Mouse (Mus musculus): ENCODE results near the gene Zfr2.

The Zfr2 gene

DNA sequence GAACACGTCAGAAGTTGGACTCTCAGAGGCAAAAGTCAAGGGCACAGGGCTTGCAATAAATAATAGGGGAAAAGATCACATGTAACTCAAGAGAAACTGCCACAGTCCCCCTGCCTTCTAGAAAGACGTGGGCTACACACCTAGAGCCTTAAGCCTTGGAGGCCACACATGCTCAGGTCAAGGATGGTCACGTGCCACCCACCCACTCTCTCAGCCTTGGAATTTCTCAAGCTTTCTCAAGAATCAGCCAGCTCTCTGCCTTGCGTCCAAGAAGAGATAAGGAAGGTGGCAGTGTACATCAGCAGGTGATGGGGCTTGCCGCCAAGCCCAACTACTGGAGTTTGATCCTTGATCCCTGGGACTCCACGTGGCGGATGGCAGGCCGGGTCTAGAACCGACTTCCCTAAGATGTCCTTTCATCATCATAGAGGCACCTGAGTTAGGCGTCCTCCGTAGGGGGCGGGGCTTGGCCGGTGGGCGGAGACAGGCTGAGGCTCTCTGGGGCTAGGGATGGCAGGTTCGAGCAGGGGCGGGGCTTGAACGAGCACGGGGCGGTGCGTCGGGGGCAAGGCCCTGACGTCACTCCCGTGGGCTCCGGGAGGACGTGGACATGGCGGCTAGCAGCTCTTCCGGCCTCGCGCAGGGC, at the start of gene Zfr2:
Gene Zfr2, plus strand, starts transcription at position 576 of the 646 bp plus-strand sequence.
- DNase-seq (ENCODE audit: low read depth, low spot score): peak; percentile 54

DNA sequence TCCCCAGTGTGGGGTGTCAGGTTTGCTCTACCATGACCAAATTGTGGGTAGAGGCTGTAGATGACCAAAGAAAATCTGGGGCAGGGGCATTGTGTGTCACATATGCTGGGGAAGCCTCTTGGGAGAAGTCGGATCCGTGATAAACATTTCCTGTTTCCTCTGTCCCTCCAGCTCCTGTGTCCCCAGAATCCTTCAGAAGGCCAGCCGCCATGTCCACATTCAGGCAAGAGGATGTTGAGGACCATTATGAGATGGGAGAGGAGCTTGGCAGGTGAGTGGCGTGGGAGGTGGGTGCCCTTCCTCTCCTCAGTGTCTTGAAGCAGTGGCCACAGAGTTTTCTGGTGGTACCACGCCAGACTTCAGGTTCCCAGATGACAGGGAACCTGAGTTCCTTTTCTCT, 49.1 kb upstream of the Zfr2 start, which contains the start of gene 4930442H23Rik:
Gene 4930442H23Rik, minus strand, starts transcription at position 45 of the 400 bp plus-strand sequence.
- DNase-seq (ENCODE audit: low read depth, low spot score): no peak

DNA sequence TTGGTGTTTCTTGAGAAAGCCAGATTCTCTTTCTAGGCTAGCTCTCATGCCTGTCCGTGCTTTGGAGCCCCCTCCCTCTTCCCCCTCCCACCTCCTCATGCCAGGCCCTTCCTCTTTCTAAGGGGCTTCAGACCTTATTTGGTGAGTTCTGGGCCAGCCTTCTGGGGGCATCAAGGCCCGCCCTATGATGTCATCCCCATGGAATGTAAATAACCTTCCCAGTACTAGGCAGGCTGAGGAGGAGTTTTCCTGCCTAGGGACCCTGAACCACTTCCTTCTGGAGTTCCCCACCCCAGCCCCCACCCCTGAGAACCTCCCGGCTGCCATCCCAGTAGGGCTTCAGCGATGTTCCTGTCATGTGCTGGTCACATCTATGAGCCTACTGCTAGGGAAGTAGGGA, 48.2 kb upstream of the Zfr2 start:
- no peak for DNase-seq (ENCODE audit: low read depth, low spot score)

DNA sequence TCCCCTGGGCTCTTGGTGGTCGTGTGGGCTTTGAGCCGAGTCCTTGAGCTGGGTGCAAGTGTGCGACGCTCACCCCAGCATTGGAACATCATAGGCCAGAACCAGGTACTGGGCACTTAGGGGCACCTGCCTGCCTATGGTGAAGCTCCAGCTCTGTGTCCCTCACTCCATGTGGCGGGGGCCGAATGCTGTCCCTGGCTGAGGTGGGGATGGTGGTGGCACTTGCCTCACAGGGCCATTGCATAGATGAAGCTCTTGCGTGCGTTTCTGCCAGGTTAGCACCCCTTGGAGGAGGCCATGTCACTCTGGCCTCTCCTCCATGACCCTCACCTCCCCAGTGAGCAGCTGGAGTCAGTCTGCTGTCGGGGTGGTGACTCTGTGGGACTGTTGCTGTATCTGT, 45.8 kb upstream of the Zfr2 start:
- no peak for DNase-seq (ENCODE audit: low read depth, low spot score)

DNA sequence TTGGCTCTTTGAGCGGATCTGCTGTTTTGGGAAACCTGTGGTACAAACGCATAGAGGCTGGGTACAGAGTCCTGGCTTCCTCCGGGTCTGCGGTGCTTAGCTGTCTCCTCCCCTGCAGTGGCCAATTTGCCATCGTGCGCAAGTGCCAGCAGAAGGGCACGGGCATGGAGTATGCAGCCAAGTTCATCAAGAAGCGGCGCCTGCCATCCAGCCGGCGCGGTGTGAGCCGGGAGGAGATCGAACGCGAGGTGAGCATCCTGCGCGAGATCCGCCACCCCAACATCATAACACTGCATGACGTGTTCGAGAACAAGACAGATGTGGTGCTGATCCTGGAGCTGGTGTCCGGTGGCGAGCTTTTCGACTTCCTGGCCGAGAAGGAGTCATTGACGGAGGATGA, 43.1 kb upstream of the Zfr2 start:
- no peak for DNase-seq (ENCODE audit: low read depth, low spot score)

DNA sequence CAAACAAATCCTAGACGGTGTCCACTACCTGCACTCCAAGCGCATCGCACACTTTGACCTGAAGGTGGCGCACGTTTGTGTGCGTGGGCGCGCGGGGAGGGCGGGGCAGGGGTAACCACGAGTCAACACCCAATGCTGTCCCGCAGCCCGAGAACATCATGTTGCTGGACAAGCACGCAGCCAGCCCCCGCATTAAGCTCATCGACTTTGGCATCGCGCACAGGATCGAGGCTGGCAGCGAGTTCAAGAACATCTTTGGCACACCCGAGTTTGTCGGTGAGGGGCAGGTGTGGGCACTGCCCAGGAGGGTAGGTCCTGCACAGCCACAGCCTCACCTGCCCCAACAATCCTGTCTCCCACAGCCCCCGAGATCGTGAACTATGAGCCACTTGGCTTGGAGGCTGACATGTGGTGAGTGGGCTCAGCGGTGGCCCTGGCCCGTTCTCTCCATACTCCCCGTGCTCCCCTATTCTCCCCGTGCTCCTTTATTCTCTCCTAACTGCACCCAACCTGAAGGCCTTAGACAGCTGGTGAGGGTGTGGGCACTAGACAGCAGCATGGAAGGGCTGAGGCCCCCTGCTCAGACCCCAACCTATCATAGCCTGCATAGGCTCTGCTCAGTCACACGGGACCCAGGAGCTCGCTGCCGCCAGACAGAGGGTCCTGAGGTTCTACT, 42.6 kb upstream of the Zfr2 start:
- DNase-seq (ENCODE audit: low read depth, low spot score): no peak

DNA sequence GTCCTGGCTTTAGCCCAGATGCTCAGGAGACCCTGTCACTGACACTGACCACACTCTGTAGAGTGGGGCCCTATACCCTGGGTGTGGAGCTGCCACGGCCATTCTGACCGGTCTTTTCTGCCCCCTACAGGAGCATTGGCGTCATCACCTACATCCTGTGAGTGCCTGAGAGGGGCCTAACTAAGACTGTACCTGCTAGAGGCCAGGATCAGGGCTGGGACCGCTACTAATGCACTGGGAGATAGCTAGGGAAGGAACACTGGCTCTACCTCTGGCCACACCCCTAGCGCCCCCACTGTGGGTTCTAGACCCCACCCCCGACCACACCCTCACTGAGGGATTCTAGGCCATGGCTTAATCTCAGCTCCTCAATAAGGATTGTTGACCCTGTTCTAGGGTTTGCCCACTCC, 42.0 kb upstream of the Zfr2 start:
- no peak for DNase-seq (ENCODE audit: low read depth, low spot score)

DNA sequence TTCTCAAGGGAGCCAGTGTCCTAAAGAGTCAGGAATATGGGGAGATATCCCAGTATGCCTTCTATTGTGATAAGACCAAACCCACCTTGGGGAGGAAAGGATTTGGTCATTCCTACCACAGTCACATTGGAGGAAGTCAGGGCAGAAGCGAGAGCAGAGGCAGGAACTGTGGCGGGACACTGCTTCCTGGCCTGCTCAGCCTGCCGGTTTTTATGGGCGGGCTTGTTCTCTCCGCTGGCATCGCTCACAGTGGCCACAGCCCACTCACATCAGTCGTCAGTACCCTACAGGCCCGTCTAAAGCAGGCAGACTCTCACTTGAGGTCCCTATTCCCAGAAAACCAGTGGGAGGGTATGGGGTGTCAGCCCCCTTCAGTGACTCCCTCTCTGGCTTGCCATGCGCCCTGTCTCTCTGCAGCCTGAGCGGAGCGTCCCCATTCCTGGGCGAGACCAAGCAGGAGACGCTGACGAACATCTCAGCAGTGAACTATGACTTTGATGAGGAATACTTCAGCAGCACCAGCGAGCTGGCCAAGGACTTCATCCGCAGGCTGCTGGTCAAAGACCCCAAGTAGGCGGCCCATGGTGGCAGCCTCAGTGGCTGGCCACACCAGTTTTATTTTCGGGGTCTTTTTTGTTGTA, 41.5 kb upstream of the Zfr2 start:
- DNase-seq (ENCODE audit: low read depth, low spot score): no peak

DNA sequence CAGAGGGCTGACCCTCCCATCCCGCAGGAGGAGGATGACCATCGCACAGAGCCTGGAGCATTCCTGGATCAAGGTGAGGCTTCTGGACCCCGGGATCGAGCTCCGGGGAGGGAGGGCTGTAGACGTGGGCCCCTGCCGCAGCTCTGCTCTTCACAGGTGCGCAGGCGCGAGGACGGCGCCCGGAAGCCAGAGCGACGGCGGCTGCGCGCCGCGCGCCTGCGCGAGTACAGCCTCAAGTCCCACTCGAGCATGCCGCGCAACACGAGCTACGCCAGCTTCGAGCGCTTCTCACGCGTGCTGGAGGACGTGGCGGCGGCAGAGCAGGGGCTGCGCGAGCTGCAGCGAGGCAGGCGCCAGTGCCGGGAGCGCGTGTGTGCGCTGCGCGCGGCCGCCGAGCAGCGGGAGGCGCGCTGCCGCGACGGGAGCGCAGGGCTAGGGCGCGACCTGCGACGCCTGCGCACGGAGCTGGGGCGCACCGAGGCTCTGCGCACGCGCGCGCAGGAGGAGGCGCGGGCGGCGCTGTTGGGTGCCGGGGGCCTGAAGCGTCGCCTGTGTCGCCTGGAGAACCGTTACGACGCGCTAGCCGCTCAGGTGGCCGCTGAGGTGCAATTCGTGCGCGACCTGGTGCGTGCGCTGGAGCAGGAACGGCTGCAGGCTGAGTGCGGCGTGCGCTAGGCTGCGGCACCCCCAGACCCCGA, 40.5 kb upstream of the Zfr2 start:
- no peak for DNase-seq (ENCODE audit: low read depth, low spot score)

DNA sequence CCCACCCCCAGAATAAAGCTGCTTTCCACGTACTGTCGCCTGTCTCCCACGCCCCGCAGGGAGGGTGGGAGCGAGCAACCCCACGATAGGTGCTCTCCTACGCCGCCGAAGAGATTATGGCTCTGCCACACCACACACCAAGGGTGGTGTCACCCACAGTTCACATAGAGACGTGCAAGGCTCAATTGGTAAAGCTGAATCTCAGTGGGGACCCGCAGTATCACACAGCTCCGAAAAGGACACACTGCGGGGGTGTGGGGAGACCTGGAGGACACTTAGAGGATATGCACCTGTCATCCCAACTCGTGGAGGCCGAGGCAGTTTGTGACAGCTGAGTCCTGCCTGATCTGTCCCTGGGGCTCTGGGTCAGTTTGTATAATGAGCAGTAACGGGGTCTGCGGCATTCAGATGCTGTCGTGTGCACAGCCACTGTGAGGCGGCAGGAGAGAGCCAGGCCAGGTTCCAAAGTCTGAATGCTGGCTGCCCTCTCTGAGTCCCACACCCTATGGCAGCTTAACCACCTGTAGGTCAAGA, 39.9 kb upstream of the Zfr2 start:
- DNase-seq (ENCODE audit: low read depth, low spot score): no peak

DNA sequence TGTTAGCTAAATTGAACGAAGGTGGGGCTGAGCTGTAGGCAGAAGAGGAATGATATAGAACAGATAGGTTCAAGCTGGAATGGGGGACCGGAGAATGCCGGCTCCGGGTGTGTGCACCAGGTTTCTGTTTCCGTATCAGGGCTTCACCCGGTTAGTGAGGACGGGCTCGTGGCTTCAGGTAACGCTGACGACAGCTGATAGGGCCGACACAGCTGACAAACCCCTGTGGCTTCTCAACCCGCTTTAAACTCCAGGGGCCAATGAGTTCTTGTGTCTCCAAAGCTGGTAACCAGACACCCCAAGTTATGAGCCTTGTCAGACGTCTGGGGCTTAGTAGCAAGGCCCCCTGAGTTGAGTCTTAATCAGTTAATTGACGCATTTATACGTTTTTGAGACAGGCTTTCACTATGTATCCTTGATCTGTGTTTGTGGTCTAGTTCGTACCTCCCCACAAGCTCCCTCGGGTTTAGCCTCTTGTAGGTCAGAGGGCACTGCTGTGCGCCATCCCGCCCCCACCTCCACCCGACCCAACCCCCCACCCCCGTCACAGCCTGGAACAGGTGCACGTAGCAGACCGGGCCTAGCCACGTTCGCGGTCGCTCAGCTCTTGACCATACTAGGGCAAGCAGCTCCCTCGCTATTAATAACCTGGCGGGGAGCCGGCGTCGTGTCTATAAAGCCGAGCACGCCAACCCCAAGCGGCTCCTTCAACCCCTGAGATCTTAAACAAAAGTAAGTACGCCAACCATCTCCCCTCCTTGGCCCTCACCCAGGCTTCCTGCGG, 38.8 kb upstream of the Zfr2 start:
- no peak for DNase-seq (ENCODE audit: low read depth, low spot score)

DNA sequence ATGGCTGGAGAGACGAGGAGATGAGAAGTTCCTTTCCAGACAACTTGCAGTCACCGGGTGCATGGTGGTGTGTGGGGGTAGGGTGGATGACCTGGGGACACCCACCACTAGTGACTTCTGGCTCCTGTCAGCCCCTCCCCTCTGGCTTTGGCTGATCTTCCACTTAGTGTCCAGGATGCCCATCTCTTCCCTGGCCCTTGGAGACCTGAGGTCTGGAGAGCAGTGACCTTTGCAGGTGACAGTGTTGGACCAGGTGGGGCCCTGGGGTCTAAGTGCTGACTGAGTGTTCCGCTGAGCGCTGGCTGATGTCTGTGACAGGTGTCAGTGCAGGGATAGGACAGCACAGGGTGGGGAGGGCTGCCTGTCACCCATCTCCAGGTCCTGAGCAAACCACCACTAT, 37.7 kb upstream of the Zfr2 start:
- DNase-seq (ENCODE audit: low read depth, low spot score): no peak

DNA sequence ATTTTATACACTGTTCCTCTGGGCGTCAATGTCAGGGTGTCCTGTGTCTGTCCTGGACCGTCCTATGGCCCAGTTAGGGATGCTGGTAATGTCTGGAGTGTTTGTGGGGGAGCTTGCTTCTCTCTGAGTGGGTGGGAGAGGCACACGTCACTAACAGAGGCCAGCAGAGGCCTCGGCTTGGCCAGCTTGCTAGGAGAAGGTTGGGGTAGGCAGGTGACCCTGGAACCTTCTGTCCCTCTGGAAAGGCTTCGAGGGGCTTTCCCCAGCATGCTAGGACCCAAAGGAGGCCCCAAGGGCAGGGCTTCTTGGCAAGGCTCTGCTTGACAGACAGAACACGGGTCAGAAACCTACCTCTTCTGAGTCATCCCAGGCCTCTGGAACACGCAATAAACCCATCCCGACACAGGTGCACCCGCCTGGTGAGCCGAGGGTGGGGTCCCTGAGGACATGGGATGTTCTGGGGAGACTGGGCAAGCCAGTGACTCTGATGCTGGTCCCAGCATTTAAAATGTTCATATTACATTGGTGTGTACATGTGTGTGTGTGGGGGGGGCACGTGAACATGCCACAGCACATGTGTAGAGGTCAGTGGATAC, 36.4 kb upstream of the Zfr2 start:
- DNase-seq (ENCODE audit: low read depth, low spot score): no peak

DNA sequence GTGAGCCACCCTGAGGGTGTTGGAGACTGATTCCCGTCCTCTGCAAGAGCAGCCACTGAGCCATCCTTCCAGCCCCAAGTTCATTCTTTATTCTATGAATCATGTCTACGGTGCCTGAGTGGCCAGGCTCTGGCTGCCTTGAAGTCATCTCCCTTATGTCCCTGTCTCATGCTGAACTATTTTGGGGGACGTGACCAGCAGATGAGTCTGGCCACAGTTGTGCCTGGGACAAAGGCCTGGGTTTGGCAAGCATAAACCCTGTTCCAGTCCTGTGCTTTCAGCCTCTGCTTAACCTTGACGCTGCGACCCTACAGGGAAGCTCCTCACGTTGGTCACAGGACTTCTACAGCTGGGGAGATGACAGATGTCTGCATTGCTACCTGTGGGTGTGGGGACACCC, 35.6 kb upstream of the Zfr2 start:
- DNase-seq (ENCODE audit: low read depth, low spot score): no peak

DNA sequence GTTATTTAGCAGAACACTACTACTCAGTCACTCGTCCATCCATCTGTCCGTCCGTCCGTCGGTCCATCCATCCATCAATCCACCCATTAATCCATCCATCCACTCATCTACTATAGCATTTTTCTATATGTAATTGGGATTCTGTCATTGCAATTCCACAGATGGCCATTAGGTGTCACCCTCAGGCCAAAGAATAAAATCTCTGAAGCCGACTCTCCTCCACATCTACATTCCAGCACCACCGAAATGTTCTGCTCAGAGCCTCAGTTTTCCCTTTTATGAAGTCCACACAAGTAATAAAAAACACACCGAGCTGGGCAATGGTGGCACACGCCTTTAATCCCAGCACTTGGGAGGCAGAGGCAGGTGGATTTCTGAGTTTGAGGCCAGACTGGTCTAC, 34.7 kb upstream of the Zfr2 start:
- DNase-seq (ENCODE audit: low read depth, low spot score): peak; percentile 60

DNA sequence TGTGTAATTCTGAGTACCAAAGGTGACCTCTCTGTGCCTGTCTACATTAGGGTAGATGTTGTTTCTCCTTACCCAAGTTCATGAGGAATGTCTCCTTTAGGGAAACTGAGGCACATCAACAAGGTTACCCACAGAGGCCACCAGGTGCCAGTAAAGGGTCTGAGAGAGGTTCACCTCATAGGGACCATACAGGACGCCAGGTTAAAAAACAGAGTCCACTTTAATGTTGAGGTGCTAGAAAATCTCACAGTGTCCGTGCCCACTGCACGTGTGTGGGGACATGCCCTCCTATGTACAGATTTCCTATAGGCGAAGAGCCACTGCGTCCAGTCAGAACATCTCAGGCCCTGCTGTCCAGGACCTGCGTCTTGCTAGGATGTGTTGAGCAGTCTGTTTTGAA, 34.0 kb upstream of the Zfr2 start:
- DNase-seq (ENCODE audit: low read depth, low spot score): no peak

DNA sequence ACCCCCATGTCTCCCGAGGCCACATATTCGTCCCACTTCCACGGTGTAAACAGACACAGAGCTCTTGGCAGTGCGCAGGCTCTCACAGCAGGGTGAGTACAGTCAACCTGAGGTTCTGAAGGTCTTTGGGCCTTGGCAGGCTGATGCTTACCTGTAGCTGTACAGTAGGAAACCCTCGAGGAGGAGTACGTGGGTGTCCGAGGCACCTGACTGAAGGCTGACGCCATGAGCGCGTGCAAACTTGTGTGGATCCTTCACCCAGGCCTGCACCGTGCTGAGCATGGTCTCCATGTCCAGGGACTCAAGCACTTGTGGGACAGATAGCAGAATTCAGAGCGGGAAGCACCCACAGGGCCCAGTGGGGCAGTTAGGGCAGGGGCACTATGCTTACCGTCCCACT, 32.8 kb upstream of the Zfr2 start:
- no peak for DNase-seq (ENCODE audit: low read depth, low spot score)

DNA sequence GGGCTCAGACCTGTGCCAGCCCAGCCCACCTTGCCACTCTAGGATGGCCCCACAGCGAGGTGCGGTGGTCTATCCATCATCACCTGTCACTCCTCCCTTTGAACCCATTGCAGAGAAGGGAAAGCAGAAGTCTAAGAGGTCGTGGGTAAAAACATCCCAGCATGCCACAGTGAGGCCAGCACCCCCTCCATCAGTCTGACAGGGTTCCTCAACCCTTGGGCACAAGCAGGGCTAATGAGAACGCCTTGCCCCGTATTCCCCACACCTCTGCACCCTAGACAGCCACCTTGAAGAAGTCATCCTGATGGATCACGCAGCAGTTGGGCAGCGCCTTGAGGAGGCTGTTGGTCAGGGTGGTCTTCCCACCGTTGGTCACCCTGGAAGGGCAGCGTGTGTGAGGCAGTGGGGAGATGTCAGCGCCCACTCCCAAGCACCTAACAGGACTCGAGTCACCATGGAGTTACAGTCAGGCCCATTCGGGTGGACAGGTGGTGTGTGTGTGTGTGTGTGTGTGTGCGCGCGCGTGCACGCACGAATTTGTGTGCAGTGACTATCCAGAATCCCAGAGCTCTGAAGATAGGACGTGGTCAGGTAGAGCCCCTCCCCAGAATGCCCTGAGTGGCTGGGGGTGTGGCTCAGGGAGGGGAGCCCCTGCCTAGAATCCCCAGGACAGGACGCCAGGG, 32.2 kb upstream of the Zfr2 start:
- no peak for DNase-seq (ENCODE audit: low read depth, low spot score)

DNA sequence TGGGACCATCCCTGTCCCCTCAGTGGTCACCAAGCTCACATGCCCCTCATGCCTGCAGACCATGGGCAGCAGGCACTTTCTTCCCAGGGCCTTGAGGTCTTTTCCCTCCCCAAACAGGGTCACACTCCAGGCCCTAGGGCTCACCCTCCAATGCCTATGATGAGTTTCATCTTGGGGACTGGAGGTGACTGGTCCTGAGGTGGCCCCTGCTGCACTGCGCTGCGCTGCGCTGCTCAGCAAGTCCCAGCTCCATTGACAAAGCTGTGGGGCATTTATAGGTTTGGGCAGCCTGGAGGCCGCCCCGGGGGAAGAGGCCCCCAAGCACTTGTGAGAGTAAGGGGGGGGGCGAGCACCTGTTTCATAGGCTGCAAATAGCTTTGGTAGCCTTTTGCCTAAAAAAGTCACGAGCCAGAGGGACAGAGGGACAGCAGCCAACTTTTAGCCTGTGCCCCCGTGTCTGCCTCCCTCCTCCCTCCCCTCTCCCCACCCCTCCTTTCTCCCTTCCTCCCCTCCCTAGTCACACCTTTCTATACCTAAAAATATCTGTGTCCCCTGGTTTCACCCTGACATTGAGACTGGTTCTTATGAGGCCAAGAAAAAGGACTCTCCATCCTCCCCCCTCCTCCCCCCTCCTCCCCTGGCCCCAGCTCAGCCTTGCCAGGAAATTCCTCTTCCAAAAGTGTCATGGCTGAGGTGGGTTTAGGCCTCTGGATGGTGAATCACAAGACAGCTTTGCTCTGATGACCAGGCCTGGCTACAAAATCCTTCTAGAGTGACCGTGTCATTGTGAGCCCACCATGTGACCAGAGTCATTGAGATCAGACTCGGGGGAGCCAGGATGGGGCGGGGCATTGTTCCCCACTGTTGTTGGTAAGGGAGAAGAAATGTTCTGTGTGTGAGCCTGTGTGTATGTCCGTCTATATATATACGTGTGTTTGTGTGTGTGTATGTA, 30.9 kb upstream of the Zfr2 start, which contains the start of gene Nmrk2:
Gene Nmrk2, minus strand, starts transcription at position 245 of the 952 bp plus-strand sequence.
- no peak for DNase-seq (ENCODE audit: low read depth, low spot score)

All from c-Kit-negative CD71-positive TER-119-positive erythroid progenitor cells, embryonic 14.5 days (primary cell).